In the genomic region with DNA sequence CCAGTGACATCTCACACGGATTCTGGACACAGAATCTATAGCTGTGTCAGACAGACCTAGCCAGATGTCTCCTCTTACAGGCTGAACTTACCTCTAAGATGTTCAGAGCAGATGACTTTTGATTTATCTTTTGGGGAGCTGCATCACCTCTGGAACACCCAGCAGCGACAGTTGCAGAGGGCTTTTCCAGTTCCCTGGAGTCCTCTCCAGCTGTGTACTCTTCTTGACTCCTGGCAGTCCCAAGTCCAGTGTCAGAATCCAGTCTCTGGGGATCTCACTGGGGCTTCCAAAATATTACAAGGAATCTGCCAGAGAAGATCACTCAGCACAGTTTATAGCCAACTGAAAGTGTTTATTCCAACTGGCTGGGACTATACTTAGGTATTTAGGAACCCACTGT, we compare ENCODE assay signal across 23 mouse cellular contexts.
"Had no signal": no experiment of that assay in that cellular context is flagged by ENCODE, and none has a peak within 500 bp of the region (broad histone marks: within the 10 kb centered on the region; RNA-seq: fewer than 3 reads in every experiment).

No protein-coding gene starts in this region.

- H3K9ac ChIP-seq: heart, embryonic 13.5 days; heart, embryonic 15.5 days; hindbrain, embryonic 12.5 days; hindbrain, embryonic 14.5 days; intestine, embryonic 15.5 days; limb, embryonic 12.5 days had no signal

- H3K27me3 ChIP-seq: heart, embryonic 13.5 days; heart, embryonic 15.5 days; hindbrain, embryonic 12.5 days; intestine, embryonic 15.5 days; limb, embryonic 12.5 days had no signal

- H3K4me3 ChIP-seq: gastrocnemius, adult 2 months; heart, adult 2 months; heart, embryonic 13.5 days; heart, embryonic 15.5 days; hindbrain, embryonic 10.5 days; hindbrain, embryonic 12.5 days; intestine, embryonic 15.5 days; layer of hippocampus, adult 2 months; left cerebral cortex, adult 2 months; limb, embryonic 10.5 days; limb, embryonic 12.5 days had no signal

- ATAC-seq: forebrain, embryonic 16.5 days; hindbrain, embryonic 16.5 days; intestine, postnatal 0 days had no signal

- H3K4me1 ChIP-seq: heart, embryonic 15.5 days; hindbrain, embryonic 10.5 days; hindbrain, embryonic 12.5 days; limb, embryonic 12.5 days had no signal

- DNase-seq: gastrocnemius, adult 2 months; gastrocnemius, postnatal 10 days; gastrocnemius, postnatal 25 days; heart, adult 2 months; heart, postnatal 14 days; heart, postnatal 36 days; kidney, postnatal 10 days; kidney, postnatal 4 days; liver had no signal

- H3K27ac ChIP-seq: gastrocnemius, adult 2 months; heart, adult 2 months; heart, embryonic 13.5 days; heart, embryonic 15.5 days; hindbrain, embryonic 10.5 days; hindbrain, embryonic 12.5 days; hindbrain, embryonic 14.5 days; intestine, embryonic 15.5 days; layer of hippocampus, adult 2 months; left cerebral cortex, adult 2 months; limb, embryonic 10.5 days; limb, embryonic 12.5 days had no signal

- H3K36me3 ChIP-seq: heart, embryonic 13.5 days; heart, embryonic 15.5 days; hindbrain, embryonic 10.5 days; hindbrain, embryonic 12.5 days; intestine, embryonic 15.5 days; limb, embryonic 10.5 days; limb, embryonic 12.5 days had no signal

- H3K4me2 ChIP-seq: heart, embryonic 11.5 days; heart, embryonic 13.5 days; heart, embryonic 15.5 days; hindbrain, embryonic 12.5 days; hindbrain, embryonic 14.5 days; intestine, embryonic 15.5 days; limb, embryonic 12.5 days had no signal

- H3K9me3 ChIP-seq: heart, embryonic 13.5 days; heart, embryonic 15.5 days; hindbrain, embryonic 10.5 days; hindbrain, embryonic 12.5 days; intestine, embryonic 15.5 days; limb, embryonic 10.5 days; limb, embryonic 12.5 days had no signal
